Mouse (Mus musculus): Measurements from ENCODE around the gene 1700093K21Rik.
A peak's percentile ranks its signal among the peaks of the same experiment; 100 is the strongest.
"Not testable (repeated sequence)": the region's sequence is repeated elsewhere in the genome, so short reads cannot be mapped to it uniquely, and the experiment has no call there.

1700093K21Rik gene

DNA sequence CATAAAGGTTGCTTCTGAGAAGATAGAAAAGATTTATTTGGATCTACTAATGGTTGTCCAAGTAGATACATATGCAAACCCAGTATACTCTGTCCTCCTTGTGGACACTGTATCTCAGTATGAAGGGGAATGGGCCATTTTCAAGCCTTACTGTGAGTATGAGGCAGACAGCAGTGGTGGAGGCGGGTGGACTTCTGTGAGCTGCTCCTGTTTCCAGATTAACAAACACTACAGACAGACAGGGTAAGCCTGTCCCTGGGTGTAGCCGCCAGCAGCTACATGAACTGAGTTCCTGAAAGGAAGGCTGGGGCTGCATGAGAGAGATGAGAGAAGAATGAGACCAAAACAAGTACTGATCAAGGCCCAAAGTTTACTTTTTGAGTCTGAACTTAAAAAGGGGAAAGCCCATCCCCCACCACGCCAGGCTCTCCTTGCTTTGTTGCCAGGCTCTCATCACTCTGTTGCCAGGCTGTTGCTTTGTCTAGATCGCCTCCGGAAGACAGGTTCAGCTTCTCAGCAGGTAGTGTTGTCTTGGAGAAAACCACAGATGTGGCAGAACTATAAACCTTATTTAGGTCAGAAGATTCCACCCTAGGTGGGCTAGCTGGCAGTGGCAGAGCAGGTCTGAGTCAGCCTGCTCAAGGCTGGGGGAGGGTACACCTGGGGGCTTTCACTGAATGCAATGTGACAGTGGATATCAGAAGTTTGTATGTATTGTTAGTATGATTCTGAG lies at the start of gene 1700093K21Rik:
TSS of gene 1700093K21Rik (minus strand) at position 683 of the 733 bp plus-strand sequence.
- no peak for DNase-seq

DNA sequence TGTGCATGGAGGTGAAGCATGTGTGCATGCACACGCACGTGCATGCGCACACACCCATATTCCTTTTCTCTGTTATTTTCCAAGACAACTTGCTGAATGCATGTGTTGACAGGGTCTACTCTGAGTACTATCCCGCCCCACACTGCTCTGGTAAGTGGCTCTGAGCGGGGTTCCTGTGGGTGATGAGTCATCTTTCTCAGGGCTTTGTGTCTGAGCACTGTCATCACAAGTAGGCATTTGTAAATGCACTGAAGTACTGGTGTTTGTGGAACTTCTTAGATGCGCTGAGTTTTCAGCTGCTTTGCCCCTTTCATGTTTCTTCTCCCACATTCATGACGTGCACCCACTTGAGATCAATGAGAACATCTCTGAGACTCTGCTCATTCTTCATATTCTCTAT lies 49.2 kb upstream of the 1700093K21Rik start:
- no peak for DNase-seq

DNA sequence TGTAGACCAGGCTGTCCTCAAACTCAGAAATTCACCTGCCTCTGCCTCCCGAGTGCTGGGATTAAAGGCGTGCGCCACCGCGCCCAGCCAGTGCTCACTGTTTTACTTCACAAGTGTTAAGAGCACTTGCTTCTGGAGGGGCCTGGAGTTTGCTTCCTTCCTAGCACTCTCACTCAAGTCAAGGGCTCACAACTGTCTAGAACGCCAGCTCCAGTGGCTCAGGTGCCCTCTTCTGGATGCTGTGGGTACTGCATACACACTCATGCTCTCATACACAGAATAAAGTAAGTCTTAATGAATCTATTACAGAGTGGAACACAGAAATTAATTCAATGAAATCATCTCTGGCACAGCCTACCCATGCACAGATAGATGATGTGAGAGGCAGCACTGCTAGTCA lies 44.8 kb upstream of the 1700093K21Rik start:
- peak; percentile 28 to 78 for DNase-seq

DNA sequence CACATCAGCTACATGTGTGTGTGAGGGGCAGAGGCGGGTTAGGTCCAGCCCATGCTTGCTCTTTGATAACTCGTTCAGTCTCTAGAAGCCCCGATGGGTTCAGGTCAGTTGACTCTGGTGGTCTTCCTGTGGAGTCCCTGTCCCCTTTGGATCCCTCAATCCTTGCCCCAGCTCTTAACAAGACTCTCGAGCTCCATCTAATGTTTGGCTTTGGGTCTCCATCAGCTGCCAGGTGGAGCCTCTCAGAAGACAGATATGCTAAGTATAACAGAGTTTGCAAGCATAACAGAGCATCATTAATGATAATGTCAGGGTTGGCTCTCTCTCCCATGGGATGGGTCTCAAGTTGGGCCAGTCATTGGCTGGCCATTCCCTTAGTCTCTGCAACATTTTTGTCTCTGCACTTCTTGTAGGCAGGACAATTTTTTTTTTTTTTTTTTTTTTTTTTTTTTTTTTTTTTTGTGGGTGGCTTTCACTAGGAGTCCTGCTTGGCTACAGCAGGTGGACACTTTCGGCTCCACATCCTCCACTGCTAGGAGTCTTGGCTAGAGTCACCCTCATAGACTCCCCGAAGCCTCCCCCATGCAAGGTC lies 36.2 kb upstream of the 1700093K21Rik start:
- no peak for DNase-seq

DNA sequence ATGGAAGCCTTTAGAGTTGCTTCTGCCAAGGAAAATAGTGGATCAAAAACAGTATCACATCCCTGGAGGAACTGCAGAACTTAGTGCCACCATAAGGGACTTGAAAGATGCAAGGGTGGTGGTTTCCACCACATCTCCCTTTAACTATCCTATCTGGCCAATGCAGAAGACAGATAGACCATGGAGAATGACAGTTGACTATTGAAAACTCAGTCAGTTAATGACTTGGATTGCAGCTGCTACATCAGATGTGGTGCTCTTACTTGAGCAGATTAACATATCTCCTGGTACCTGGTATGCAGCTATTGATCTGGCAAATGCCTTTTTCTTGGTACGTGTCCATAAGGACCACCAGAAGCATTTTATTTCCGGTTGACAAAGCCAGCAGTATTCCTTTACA lies 16.5 kb upstream of the 1700093K21Rik start:
- DNase-seq = no peak

DNA sequence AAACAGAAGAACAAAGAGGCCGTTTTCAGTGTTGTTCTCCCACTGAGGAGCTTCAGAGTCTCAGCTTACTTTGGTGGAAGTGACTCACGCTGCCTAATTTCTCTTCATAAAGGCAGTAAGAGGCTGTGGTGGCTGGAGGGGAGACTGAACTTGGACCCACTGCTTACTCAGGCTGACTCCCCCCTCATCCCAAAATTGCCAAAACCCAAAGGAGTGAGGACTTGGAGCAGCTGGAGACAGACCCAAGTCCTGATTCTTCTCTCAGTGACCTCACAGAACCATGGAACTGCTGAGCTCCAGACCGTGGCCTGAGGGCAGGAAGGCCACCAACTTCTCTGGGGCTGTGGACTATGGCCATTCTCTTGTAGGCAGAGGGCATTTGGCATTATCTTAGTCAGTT lies 2.0 kb downstream of the 1700093K21Rik start:
- DNase-seq = no peak

DNA sequence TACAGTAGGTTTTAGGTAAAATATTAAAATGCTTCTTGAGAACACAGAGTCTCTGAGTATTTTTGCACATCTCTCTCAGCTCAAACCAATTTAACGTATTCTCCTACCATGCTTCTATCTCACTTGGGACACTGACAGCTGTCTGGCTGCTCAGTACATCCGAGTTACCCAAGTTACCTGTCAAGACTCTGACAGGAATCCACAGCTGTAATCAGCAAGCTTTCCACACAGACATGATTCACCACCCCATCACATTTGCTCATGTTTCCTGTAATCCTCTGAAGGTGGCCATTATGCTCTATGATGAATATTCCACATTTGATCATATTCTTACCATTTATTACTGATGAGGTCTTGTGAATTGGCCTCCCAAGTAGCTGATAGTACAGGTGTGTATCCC lies 5.6 kb downstream of the 1700093K21Rik start:
- no peak for DNase-seq

DNA sequence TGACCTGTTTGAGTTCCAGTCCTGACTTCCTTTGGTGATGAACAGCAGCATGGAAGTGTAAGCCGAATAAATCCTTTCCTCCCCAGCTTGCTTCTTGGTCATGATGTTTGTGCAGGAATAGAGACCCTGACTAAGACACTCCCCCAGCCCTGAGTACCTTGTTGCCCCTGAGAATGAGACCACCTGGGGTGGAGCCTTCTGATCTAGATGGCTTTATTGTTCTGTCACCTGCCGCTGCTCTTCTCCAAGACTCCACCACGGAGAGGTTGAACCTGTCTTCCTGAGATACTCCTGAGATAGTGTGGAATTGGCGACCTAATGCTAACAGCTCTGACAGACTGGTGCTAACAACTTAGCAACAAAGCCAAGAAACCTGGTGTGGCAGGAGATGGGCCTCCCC lies 6.2 kb downstream of the 1700093K21Rik start:
- DNase-seq = not testable (repeated sequence)

DNA sequence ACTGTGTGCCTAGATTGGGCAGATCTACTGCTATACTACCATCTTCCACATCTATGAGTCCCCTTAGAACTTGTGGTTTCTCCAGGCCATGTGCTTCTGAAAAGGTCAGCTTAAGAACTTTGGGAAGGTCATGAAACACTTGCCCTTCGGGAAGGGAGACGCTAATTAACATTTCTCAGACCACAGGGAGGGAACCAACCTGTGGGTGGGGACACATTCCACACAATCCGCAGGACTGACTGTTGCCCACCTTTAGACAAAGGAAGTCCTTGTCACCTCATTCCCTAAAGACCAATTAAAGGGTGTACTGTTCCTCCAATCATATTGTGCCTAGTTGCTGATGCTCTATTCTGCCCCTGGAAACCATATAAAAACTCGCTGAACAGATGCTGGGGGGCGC lies 16.2 kb downstream of the 1700093K21Rik start:
- DNase-seq = not testable (repeated sequence)

DNA sequence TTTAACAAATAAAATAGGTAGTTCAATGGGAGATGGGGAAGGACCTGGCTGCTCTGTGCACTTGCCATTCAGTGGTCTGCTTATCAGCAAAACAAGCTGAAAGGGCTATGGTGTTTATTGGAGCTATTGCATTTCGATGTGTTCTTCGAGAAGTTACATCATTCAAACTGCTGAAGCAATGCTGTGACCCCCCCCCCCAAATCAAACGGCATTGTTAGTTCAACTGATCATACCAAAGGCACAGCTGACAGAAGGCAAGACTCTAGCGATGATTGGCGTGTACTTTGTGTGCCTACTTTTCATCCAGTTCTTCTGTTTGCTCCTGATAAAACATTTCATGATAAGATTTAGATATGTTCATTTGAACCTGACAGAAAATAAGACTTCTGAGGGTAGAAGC lies 22.3 kb downstream of the 1700093K21Rik start:
- DNase-seq = no peak

DNA sequence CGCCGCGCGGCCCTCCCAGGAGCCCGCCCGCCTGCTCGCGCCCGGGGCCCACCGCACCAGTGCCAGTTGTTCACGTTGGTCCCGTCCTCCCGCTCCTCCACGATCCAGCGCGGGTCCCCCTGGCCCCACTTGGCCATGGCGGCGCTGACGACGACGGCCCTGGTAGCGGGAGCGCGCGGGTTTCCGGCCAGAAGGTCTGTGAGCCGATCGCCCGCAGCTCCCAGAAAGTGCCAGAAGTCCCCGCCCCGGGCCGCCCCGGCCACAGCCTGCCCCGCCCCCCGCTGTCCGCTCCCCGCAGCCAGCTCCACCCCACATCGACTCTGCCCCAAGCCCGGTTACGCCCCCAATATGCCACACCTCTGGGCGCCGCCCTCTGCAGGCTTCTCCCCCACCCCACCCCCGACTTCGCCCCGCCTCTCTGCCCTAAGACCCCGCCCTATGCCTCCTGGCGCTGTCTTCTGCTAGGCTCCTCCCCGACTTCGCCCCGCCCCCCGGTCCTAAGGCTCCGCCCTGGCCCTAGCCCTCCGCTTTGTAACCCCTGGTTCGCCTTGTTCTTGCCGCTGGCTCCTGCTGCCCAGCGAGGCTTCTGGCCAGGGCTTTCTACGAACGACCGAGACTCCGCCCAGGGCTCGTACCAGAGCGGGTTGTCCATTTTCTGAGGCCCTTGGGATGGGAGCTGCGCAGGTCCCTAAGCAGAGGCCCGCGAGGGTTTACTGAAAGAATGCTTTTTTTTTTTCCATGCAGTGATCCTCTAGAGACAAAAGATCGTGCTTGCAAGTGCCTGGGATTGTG lies 23.0 kb downstream of the 1700093K21Rik start, which contains the start of gene Ahsa2:
TSS of gene Ahsa2 (minus strand) at position 313 of the 792 bp plus-strand sequence.
- peak; percentile 97 to 99 for DNase-seq

DNA sequence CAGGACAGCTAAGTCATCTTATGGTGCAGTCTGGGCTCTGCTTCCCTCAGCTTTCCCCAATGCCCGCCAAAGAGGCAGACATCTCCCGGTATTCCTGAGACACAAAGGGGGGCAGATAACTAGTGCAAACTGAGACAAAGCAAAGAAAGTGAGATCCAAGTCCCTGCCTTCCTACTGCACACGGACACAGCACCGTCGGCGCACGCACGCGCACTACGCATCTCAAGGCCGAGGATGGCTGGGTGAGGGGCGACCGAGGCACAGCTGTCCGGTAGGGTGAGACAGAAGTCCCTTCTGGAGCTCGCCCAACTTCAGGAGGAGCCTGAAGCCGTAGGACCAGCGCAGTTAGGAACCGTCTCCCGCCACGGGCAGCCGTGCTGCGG lies 23.6 kb downstream of the 1700093K21Rik start:
- DNase-seq = no peak

DNA sequence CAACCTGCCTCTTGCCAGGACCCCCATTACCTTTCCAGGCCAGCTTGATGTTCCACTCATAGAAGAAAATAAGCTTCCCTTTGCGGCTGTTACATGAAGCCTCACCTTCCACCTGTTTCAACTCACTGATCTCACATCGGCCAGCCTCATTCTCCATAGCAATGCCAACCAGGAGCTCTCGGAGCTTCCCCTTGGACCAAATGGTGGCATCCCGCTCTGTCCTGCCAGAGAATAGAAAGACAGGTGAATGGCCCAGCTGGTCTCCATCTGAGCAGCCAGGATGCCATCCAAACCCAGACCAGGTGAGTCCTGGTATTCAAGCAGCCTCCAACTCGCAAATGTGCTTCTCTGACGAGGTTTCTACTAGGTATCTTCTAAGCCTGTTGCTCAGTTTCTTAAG lies 24.3 kb downstream of the 1700093K21Rik start:
- DNase-seq = no peak

DNA sequence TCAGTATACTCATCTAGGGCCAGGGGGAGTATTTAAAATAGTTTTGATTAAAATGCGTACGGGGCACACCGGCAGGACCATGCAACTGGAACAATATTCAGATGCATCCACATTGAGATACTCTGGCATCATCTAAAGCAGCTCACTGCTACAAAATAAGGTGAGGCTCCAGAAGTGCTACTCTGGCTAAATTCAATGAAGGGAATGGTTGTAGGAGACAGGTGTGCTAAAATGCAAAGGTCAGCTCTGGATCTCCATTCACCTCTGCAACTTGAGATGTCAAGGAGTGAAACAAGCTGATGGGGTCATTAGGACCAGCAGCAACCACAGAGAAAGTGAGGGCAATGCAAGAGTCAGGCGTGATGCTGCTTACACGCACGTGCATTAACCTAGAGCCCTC lies 25.7 kb downstream of the 1700093K21Rik start:
- DNase-seq = no peak

DNA sequence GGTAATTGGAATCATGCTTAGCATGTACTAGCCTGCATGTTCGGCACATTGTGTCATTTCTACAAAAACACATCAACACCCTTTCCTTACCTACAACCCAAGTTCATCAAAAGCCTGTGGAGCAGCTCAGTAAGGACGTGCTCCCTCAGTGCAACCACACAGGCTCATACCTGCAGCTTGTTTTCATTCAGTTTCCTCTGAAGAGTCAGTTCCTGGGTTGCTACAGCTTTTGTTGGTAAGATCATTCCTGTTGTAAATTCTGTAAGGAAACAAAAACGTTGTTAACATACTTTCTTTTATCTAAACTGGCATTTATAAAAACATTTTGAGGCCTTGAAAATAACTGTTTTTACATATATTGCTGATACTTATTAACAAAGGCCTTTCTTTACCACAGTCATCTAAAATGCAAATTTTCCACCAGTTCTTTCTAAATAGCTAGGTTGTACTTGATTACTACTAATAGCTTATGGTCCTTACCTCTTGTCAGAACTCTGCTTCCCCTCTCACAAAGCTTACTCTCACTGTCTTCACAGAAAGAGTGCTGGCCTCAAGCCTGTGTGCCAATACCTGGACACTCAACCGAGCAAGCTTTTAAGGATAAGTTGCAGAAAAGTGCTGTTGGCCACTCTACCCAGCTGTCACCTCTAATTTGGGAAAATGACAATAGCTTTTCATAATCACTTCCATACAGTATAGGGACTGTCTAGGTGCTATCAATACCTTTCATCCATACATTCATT lies 28.7 kb downstream of the 1700093K21Rik start:
- no peak for DNase-seq

DNA sequence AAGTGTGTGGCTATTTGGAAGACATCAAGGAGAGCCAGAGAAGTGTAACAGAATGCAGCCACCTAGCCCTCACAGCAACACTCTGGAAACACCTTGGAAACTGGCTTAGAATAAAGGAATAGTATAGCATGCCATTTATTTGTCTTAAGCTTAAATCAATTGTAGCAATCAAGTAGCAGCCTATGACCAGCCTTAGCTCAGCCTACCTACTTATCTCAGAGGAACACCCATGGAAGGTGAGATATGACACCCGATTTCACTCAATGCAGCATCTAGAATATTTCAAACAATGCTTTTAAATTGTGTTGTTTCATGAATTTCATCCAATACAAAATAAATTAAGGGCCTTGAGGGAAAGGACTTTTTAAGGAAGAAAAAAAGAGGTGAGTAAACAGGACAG lies 31.0 kb downstream of the 1700093K21Rik start:
- no peak for DNase-seq
